Mouse (Mus musculus) E14TG2a.4 (cell line): ENCODE measurements around the gene Gli3.

Source experiments
- H3K27me3 ChIP-seq: 2 replicates; pipeline ENCODE4 v1.6.1; 2014; ENCODE audit warnings: low read length, control low read depth; ENCODE audit not compliant: insufficient read depth
- H3K36me3 ChIP-seq: 2 replicates; pipeline ENCODE4 v1.6.1; 2014; ENCODE audit warnings: low read length, control low read depth; ENCODE audit not compliant: insufficient read depth
- H3K4me1 ChIP-seq: replicated peaks from 2 replicates; pipeline ENCODE4 v1.6.1; 2014; ENCODE audit warnings: low read depth, low read length, control low read depth
- H3K4me3 ChIP-seq: replicated peaks from 2 replicates; pipeline ENCODE4 v1.5.1; 2014; ENCODE audit warnings: mild to moderate bottlenecking, low read length
- H3K9me3 ChIP-seq: 2 replicates; pipeline ENCODE4 v1.6.1; 2014; ENCODE audit warnings: low read length, control low read depth
- CTCF ChIP-seq: conservative IDR thresholded peaks from 2 replicates; pipeline ENCODE4 v1.5.1; 2014; ENCODE audit warnings: low read length
- NANOG ChIP-seq: IDR thresholded peaks from 2 replicates; pipeline ENCODE4 v1.6.1; 2014; ENCODE audit warnings: borderline replicate concordance, low read length, mixed read lengths
- POU5F1 ChIP-seq: IDR thresholded peaks from 2 replicates; pipeline ENCODE4 v1.6.1; 2014; ENCODE audit warnings: low read length, borderline replicate concordance

Gene Gli3

GRCm38 (mm10) chr13:15665514-15665913 lies 202.5 kb downstream of the Gli3 start:
- TF ChIP-seq POU5F1 (no peak), CTCF (no peak), NANOG (no peak)
- H3K27me3 ChIP-seq: no peaks in the 10 kb centered on the region
- no peaks in the 10 kb centered on the region for H3K9me3 ChIP-seq
- H3K4me1 ChIP-seq: no peaks in the 10 kb centered on the region
- no peak overlapping the region for H3K4me3 ChIP-seq
- H3K36me3 ChIP-seq: peaks cover 9% of the 10 kb centered on the region; the same call in 1 of the 2 replicates

GRCm38 (mm10) chr13:15670144-15670961 lies 207.3 kb downstream of the Gli3 start:
- no peak for TF ChIP-seq CTCF
- no peak for TF ChIP-seq POU5F1
- no peak for TF ChIP-seq NANOG
- H3K9me3 ChIP-seq: no peaks in the 10 kb centered on the region

GRCm38 (mm10) chr13:15670962-15671313 lies 207.9 kb downstream of the Gli3 start:
- no peak for TF ChIP-seq POU5F1
- TF ChIP-seq CTCF: no peak
- TF ChIP-seq NANOG: no peak

More at GRCm38 (mm10) chr13:15670144-15670961, 207.3 kb downstream of the Gli3 start:
- H3K36me3 ChIP-seq: no peaks in the 10 kb centered on the region
- no peaks in the 10 kb centered on the region for H3K4me1 ChIP-seq
- H3K4me3 ChIP-seq: no peak overlapping the region
- no peaks in the 10 kb centered on the region for H3K27me3 ChIP-seq

GRCm38 (mm10) chr13:15675480-15675879 lies 212.4 kb downstream of the Gli3 start:
- TF ChIP-seq CTCF: no peak
- TF ChIP-seq NANOG: no peak
- no peak for TF ChIP-seq POU5F1
- no peak overlapping the region for H3K4me3 ChIP-seq
- no peaks in the 10 kb centered on the region for H3K27me3 ChIP-seq
- no peaks in the 10 kb centered on the region for H3K4me1 ChIP-seq
- H3K9me3 ChIP-seq: no peaks in the 10 kb centered on the region
- H3K36me3 ChIP-seq: no peaks in the 10 kb centered on the region

More at GRCm38 (mm10) chr13:15670962-15671313, 207.9 kb downstream of the Gli3 start:
- Histone ChIP-seq H3K27me3 (no peaks in the 10 kb centered on the region), H3K9me3 (no peaks in the 10 kb centered on the region), H3K4me1 (no peaks in the 10 kb centered on the region), H3K4me3 (no peak overlapping the region), H3K36me3 (no peaks in the 10 kb centered on the region)

GRCm38 (mm10) chr13:15677106-15677760 lies 214.2 kb downstream of the Gli3 start:
- Histone ChIP-seq H3K4me3 (no peak overlapping the region), H3K36me3 (no peaks in the 10 kb centered on the region), H3K4me1 (no peaks in the 10 kb centered on the region), H3K9me3 (no peaks in the 10 kb centered on the region), H3K27me3 (no peaks in the 10 kb centered on the region)
- TF ChIP-seq POU5F1 (no peak), NANOG (no peak), CTCF (no peak)

- Histone ChIP-seq H3K27me3 (no peaks in the 10 kb centered on the region), H3K9me3 (no peaks in the 10 kb centered on the region), H3K4me1 (no peaks in the 10 kb centered on the region), H3K4me3 (no peak overlapping the region), H3K36me3 (no peaks in the 10 kb centered on the region)
- TF ChIP-seq NANOG: no peak
- no peak for TF ChIP-seq CTCF
- no peak for TF ChIP-seq POU5F1
These were observed 218.5 kb downstream of the Gli3 start for GRCm38 (mm10) chr13:15681530-15681929.

GRCm38 (mm10) chr13:15683006-15683405 lies 220.0 kb downstream of the Gli3 start:
- Histone ChIP-seq H3K4me3 (no peak overlapping the region), H3K36me3 (no peaks in the 10 kb centered on the region), H3K27me3 (no peaks in the 10 kb centered on the region), H3K4me1 (no peaks in the 10 kb centered on the region), H3K9me3 (no peaks in the 10 kb centered on the region)
- TF ChIP-seq POU5F1 (no peak), NANOG (no peak), CTCF (no peak)

GRCm38 (mm10) chr13:15688074-15688825 lies 225.2 kb downstream of the Gli3 start:
- TF ChIP-seq CTCF (no peak), POU5F1 (no peak), NANOG (no peak)
- H3K9me3 ChIP-seq: no peaks in the 10 kb centered on the region
- H3K4me1 ChIP-seq: no peaks in the 10 kb centered on the region
- no peaks in the 10 kb centered on the region for H3K27me3 ChIP-seq
- H3K36me3 ChIP-seq: no peaks in the 10 kb centered on the region
- H3K4me3 ChIP-seq: no peak overlapping the region
